Mouse (Mus musculus) ovary, postnatal 10 days (tissue): ENCODE results near the gene Gm21319.
"Not testable (repeated sequence)": the region's sequence is repeated elsewhere in the genome, so short reads cannot be mapped to it uniquely, and the experiment has no call there.

Experiments used
- DNase-seq: peaks from one replicate; pipeline ENCODE4 v3.0.0; 2022; ENCODE audit warnings: low spot score

The Gm21319 gene

DNA sequence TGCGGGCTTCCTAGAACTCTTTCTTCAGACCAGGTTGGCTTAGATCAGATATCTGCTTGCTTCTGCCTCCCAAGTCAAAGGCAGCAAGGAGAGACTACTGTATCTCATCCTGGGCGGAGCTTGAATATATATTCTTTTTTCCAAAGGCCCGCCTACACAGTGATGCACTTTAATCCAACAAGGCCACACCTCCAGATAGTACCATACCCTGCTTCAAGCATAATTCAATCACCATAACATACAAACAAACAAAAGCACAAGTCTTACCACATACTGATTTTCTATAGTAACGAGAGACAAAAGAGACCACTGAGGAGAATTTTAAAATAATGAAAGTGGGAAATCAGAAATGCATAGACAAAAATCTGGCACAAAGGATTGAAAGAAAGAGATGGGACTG, at the start of gene Gm21319:
Gm21319 (minus strand) TSS at position 101 of the 400 bp plus-strand sequence.
- not testable (repeated sequence) for DNase-seq

DNA sequence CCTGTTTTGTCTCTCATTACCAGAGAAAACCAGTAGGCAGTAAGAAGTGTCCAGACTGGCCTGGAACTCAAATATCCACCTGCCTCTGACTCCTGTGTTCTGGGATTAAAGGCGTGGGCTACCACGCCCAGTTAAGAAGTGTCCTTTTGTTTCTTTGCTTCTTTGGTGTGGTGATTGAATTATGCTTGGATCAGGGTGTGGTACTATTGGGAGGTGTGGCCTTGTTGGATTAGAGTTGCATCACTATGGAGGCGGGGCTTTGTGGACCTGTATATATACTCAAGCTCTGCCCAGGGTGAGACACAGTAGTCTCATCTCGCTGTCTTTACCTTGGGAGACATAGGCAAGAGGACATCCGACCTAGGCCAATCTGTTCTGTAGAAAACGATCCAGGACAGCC, 40.7 kb upstream of the Gm21319 start, which contains the start of gene BB287469:
BB287469 (plus strand) TSS at position 301 of the 400 bp plus-strand sequence.
- DNase-seq: not testable (repeated sequence)

- not testable (repeated sequence) for DNase-seq
Observed at GRCm38 (mm10) chr12:87797971-87798370, 22.4 kb upstream of the Gm21319 start.

- DNase-seq: not testable (repeated sequence)
Observed at GRCm38 (mm10) chr12:87795212-87795611, 19.7 kb upstream of the Gm21319 start, which contains the start of gene Gm21936. Gm21936 (plus strand) TSS chr12:87795512.
